Mouse (Mus musculus): ENCODE results near the gene Taok3. TPM values are rescaled to one million over a fixed set of nuclear protein-coding genes. Genes with fewer than 3 reads are reported as not detected.

Gene Taok3
- polyA plus RNA-seq, 1 experiment from 2014 or later: 40.4 TPM

- H3K9me3 ChIP-seq (ENCODE audit: control insufficient read depth): no peaks in the 10 kb centered on the region
- no peak overlapping the region for H3K9ac ChIP-seq (ENCODE audit: low read depth, low read length)
- no peak overlapping the region for H3K4me3 ChIP-seq (ENCODE audit: low read depth, low read length)
- H3K27me3 ChIP-seq (replicated peaks; ENCODE audit: control insufficient read depth, insufficient read depth, low read length): no peaks in the 10 kb centered on the region
- ATAC-seq: no peak
- no peak for TF ChIP-seq CTCF (IDR thresholded peaks at IDR 0.05; ENCODE audit: low read depth)
- no peak overlapping the region for H3K4me2 ChIP-seq (replicated peaks; ENCODE audit: low read depth)
- no peak overlapping the region for H3K27ac ChIP-seq (ENCODE audit: low read depth, low read length)
- no peaks in the 10 kb centered on the region for H3K4me1 ChIP-seq (replicated peaks; ENCODE audit: control insufficient read depth, insufficient read depth, low read length)
- H3K36me3 ChIP-seq (ENCODE audit: control insufficient read depth, insufficient read depth): peaks cover 89% of the 10 kb centered on the region
- WGBS: 73% methylated on average over 5 of the region's 5 CpGs
Observed at GRCm38 (mm10) chr5:117099008-117099407, 20.9 kb upstream of the Taok3 start.

- Histone ChIP-seq H3K27me3 (replicated peaks; ENCODE audit: control insufficient read depth, insufficient read depth, low read length) (no peaks in the 10 kb centered on the region), H3K4me3 (ENCODE audit: low read depth, low read length) (no peak overlapping the region), H3K27ac (ENCODE audit: low read depth, low read length) (no peak overlapping the region), H3K36me3 (ENCODE audit: control insufficient read depth, insufficient read depth) (peaks cover 89% of the 10 kb centered on the region), H3K9me3 (ENCODE audit: control insufficient read depth) (no peaks in the 10 kb centered on the region), H3K4me2 (replicated peaks; ENCODE audit: low read depth) (no peak overlapping the region), H3K9ac (ENCODE audit: low read depth, low read length) (no peak overlapping the region), H3K4me1 (replicated peaks; ENCODE audit: control insufficient read depth, insufficient read depth, low read length) (no peaks in the 10 kb centered on the region)
- ATAC-seq: no peak
- 85% methylated on average over 11 of the region's 11 CpGs for WGBS
- TF ChIP-seq CTCF (IDR thresholded peaks at IDR 0.05; ENCODE audit: low read depth): peak; percentile 50
Observed at GRCm38 (mm10) chr5:117099742-117100141, 20.2 kb upstream of the Taok3 start.

GRCm38 (mm10) chr5:117103194-117103929, 16.6 kb upstream of the Taok3 start:
- 95% methylated on average over 20 of the region's 20 CpGs for WGBS
- TF ChIP-seq CTCF (IDR thresholded peaks at IDR 0.05; ENCODE audit: low read depth): no peak
- ATAC-seq: no peak
- Histone ChIP-seq H3K4me2 (replicated peaks; ENCODE audit: low read depth) (no peak overlapping the region), H3K4me3 (ENCODE audit: low read depth, low read length) (no peak overlapping the region), H3K9ac (ENCODE audit: low read depth, low read length) (no peak overlapping the region), H3K36me3 (ENCODE audit: control insufficient read depth, insufficient read depth) (peaks cover 97% of the 10 kb centered on the region), H3K9me3 (ENCODE audit: control insufficient read depth) (no peaks in the 10 kb centered on the region), H3K4me1 (replicated peaks; ENCODE audit: control insufficient read depth, insufficient read depth, low read length) (no peaks in the 10 kb centered on the region), H3K27ac (ENCODE audit: low read depth, low read length) (no peak overlapping the region), H3K27me3 (replicated peaks; ENCODE audit: control insufficient read depth, insufficient read depth, low read length) (no peaks in the 10 kb centered on the region)

GRCm38 (mm10) chr5:117104329-117104728, 15.6 kb upstream of the Taok3 start:
- Histone ChIP-seq H3K27ac (ENCODE audit: low read depth, low read length) (no peak overlapping the region), H3K4me2 (replicated peaks; ENCODE audit: low read depth) (no peak overlapping the region), H3K27me3 (replicated peaks; ENCODE audit: control insufficient read depth, insufficient read depth, low read length) (no peaks in the 10 kb centered on the region), H3K9me3 (ENCODE audit: control insufficient read depth) (no peaks in the 10 kb centered on the region), H3K4me3 (ENCODE audit: low read depth, low read length) (no peak overlapping the region), H3K36me3 (ENCODE audit: control insufficient read depth, insufficient read depth) (peaks cover 96% of the 10 kb centered on the region), H3K9ac (ENCODE audit: low read depth, low read length) (no peak overlapping the region), H3K4me1 (replicated peaks; ENCODE audit: control insufficient read depth, insufficient read depth, low read length) (no peaks in the 10 kb centered on the region)
- TF ChIP-seq CTCF (IDR thresholded peaks at IDR 0.05; ENCODE audit: low read depth): no peak
- 92% methylated on average over 12 of the region's 12 CpGs for WGBS
- no peak for ATAC-seq

- 92% methylated on average over 9 of the region's 9 CpGs for WGBS
- no peak for TF ChIP-seq CTCF (IDR thresholded peaks at IDR 0.05; ENCODE audit: low read depth)
- H3K27ac ChIP-seq (ENCODE audit: low read depth, low read length): no peak overlapping the region
- H3K4me2 ChIP-seq (replicated peaks; ENCODE audit: low read depth): no peak overlapping the region
- no peaks in the 10 kb centered on the region for H3K9me3 ChIP-seq (ENCODE audit: control insufficient read depth)
- no peaks in the 10 kb centered on the region for H3K27me3 ChIP-seq (replicated peaks; ENCODE audit: control insufficient read depth, insufficient read depth, low read length)
- no peak overlapping the region for H3K4me3 ChIP-seq (ENCODE audit: low read depth, low read length)
- H3K9ac ChIP-seq (ENCODE audit: low read depth, low read length): no peak overlapping the region
- H3K4me1 ChIP-seq (replicated peaks; ENCODE audit: control insufficient read depth, insufficient read depth, low read length): no peaks in the 10 kb centered on the region
- no peak for ATAC-seq
- peaks cover 92% of the 10 kb centered on the region for H3K36me3 ChIP-seq (ENCODE audit: control insufficient read depth, insufficient read depth)
Observed at GRCm38 (mm10) chr5:117105761-117106160, 14.2 kb upstream of the Taok3 start.

- H3K4me3 ChIP-seq (ENCODE audit: low read depth, low read length): no peak overlapping the region
- H3K4me1 ChIP-seq (replicated peaks; ENCODE audit: control insufficient read depth, insufficient read depth, low read length): no peaks in the 10 kb centered on the region
- H3K9ac ChIP-seq (ENCODE audit: low read depth, low read length): no peak overlapping the region
- TF ChIP-seq CTCF (IDR thresholded peaks at IDR 0.05; ENCODE audit: low read depth): no peak
- H3K27me3 ChIP-seq (replicated peaks; ENCODE audit: control insufficient read depth, insufficient read depth, low read length): no peaks in the 10 kb centered on the region
- no peak overlapping the region for H3K27ac ChIP-seq (ENCODE audit: low read depth, low read length)
- no peak overlapping the region for H3K4me2 ChIP-seq (replicated peaks; ENCODE audit: low read depth)
- no peak for ATAC-seq
- peaks cover 91% of the 10 kb centered on the region for H3K36me3 ChIP-seq (ENCODE audit: control insufficient read depth, insufficient read depth)
- no peaks in the 10 kb centered on the region for H3K9me3 ChIP-seq (ENCODE audit: control insufficient read depth)
- WGBS: 94% methylated on average over 13 of the region's 13 CpGs
Observed at GRCm38 (mm10) chr5:117108292-117108691, 11.6 kb upstream of the Taok3 start.
